Mouse (Mus musculus): Measurements from ENCODE around the gene Atp6ap2. TPM values are rescaled to one million over a fixed set of nuclear protein-coding genes. Genes with fewer than 3 reads are reported as not detected.
A peak's percentile ranks its signal among the peaks of the same experiment; 100 is the strongest.
"Not testable (repeated sequence)": the region's sequence is repeated elsewhere in the genome, so short reads cannot be mapped to it uniquely, and the experiment has no call there.

Atp6ap2 gene
- total and polyA plus RNA-seq, 2 experiments from 2014 or later: 154 to 228 TPM

GRCm38 (mm10) chrX:12587958-12588355 is 356 bp downstream of the Atp6ap2 start:
- peak; percentile 28; the same call in 1 of the 2 replicates for TF ChIP-seq CTCF (IDR thresholded peaks at IDR 0.05; ENCODE audit: low read depth)
- Histone ChIP-seq H3K27me3 (ENCODE audit: insufficient read depth, low read length) (no peaks in the 10 kb centered on the region), H3K4me1 (ENCODE audit: insufficient read depth) (no peaks in the 10 kb centered on the region), H3K4me2 (ENCODE audit: low read depth) (peak overlapping the region; percentile 42), H3K36me3 (ENCODE audit: insufficient read depth) (no peaks in the 10 kb centered on the region), H3K9ac (peak overlapping the region; percentile 74), H3K4me3 (ENCODE audit: low read depth, low read length) (peak overlapping the region; percentile 57), H3K27ac (ENCODE audit: low read depth, low read length) (peak overlapping the region; percentile 82), H3K9me3 (ENCODE audit: low read length) (no peaks in the 10 kb centered on the region)
- peak; percentile 50 for ATAC-seq
- WGBS: 29% methylated on average over 15 of the region's 18 CpGs
- DNase-seq: no peak

- Histone ChIP-seq H3K9me3 (ENCODE audit: low read length) (no peaks in the 10 kb centered on the region), H3K4me1 (ENCODE audit: insufficient read depth) (no peaks in the 10 kb centered on the region), H3K27ac (ENCODE audit: low read depth, low read length) (no peak overlapping the region), H3K36me3 (ENCODE audit: insufficient read depth) (no peaks in the 10 kb centered on the region), H3K9ac (no peak overlapping the region), H3K4me2 (ENCODE audit: low read depth) (no peak overlapping the region), H3K4me3 (ENCODE audit: low read depth, low read length) (no peak overlapping the region), H3K27me3 (ENCODE audit: insufficient read depth, low read length) (no peaks in the 10 kb centered on the region)
- ATAC-seq (no peak), DNase-seq (no peak)
- TF ChIP-seq CTCF (IDR thresholded peaks at IDR 0.05; ENCODE audit: low read depth): no peak
- 76% methylated on average over 8 of the region's 8 CpGs for whole genome bisulfite sequencing
Measured at GRCm38 (mm10) chrX:12591401-12591943, 3.9 kb downstream of the Atp6ap2 start.

- DNase-seq: no peak
- Histone ChIP-seq H3K9me3 (ENCODE audit: low read length) (no peaks in the 10 kb centered on the region), H3K4me3 (ENCODE audit: low read depth, low read length) (no peak overlapping the region), H3K4me1 (ENCODE audit: insufficient read depth) (no peaks in the 10 kb centered on the region), H3K4me2 (ENCODE audit: low read depth) (no peak overlapping the region), H3K27me3 (ENCODE audit: insufficient read depth, low read length) (no peaks in the 10 kb centered on the region), H3K9ac (no peak overlapping the region), H3K27ac (ENCODE audit: low read depth, low read length) (no peak overlapping the region), H3K36me3 (ENCODE audit: insufficient read depth) (no peaks in the 10 kb centered on the region; the same call in 1 of the 2 replicates)
- 66% methylated on average over 5 of the region's 5 CpGs for WGBS
- ATAC-seq: no peak
- no peak for TF ChIP-seq CTCF (IDR thresholded peaks at IDR 0.05; ENCODE audit: low read depth)
Measured at GRCm38 (mm10) chrX:12592011-12592410, 4.4 kb downstream of the Atp6ap2 start.

- Histone ChIP-seq H3K4me3 (ENCODE audit: low read depth, low read length) (no peak overlapping the region), H3K27me3 (ENCODE audit: insufficient read depth, low read length) (no peaks in the 10 kb centered on the region), H3K9ac (no peak overlapping the region), H3K27ac (ENCODE audit: low read depth, low read length) (no peak overlapping the region), H3K4me2 (ENCODE audit: low read depth) (no peak overlapping the region), H3K4me1 (ENCODE audit: insufficient read depth) (no peaks in the 10 kb centered on the region), H3K36me3 (ENCODE audit: insufficient read depth) (no peaks in the 10 kb centered on the region; the same call in 1 of the 2 replicates), H3K9me3 (ENCODE audit: low read length) (no peaks in the 10 kb centered on the region)
- 78% methylated on average over 5 of the region's 5 CpGs for WGBS
- no peak for TF ChIP-seq CTCF (IDR thresholded peaks at IDR 0.05; ENCODE audit: low read depth)
- ATAC-seq (no peak), DNase-seq (no peak)
Measured at GRCm38 (mm10) chrX:12593824-12594223, 6.2 kb downstream of the Atp6ap2 start.

GRCm38 (mm10) chrX:12610541-12610940 is 22.9 kb downstream of the Atp6ap2 start:
- not testable (repeated sequence) for H3K27me3 ChIP-seq (ENCODE audit: insufficient read depth, low read length); H3K4me3 ChIP-seq (ENCODE audit: low read depth, low read length); H3K9me3 ChIP-seq (ENCODE audit: low read length); H3K27ac ChIP-seq (ENCODE audit: low read depth, low read length); DNase-seq; H3K4me1 ChIP-seq (ENCODE audit: insufficient read depth); ATAC-seq; H3K9ac ChIP-seq; H3K36me3 ChIP-seq (ENCODE audit: insufficient read depth); H3K4me2 ChIP-seq (ENCODE audit: low read depth)

GRCm38 (mm10) chrX:12611211-12611610 is 23.6 kb downstream of the Atp6ap2 start:
- Histone ChIP-seq H3K36me3 (ENCODE audit: insufficient read depth) (peaks cover 8% of the 10 kb centered on the region; the same call in 1 of the 2 replicates), H3K27ac (ENCODE audit: low read depth, low read length) (no peak overlapping the region), H3K9me3 (ENCODE audit: low read length) (no peaks in the 10 kb centered on the region), H3K4me2 (ENCODE audit: low read depth) (no peak overlapping the region), H3K4me1 (ENCODE audit: insufficient read depth) (no peaks in the 10 kb centered on the region), H3K4me3 (ENCODE audit: low read depth, low read length) (no peak overlapping the region), H3K27me3 (ENCODE audit: insufficient read depth, low read length) (no peaks in the 10 kb centered on the region), H3K9ac (no peak overlapping the region)
- DNase-seq (no peak), ATAC-seq (no peak)
- 81% methylated on average over 2 of the region's 2 CpGs for WGBS
- TF ChIP-seq CTCF (IDR thresholded peaks at IDR 0.05; ENCODE audit: low read depth): no peak

- not testable (repeated sequence) for H3K27me3 ChIP-seq (ENCODE audit: insufficient read depth, low read length); ATAC-seq; H3K4me2 ChIP-seq (ENCODE audit: low read depth); DNase-seq; H3K27ac ChIP-seq (ENCODE audit: low read depth, low read length); H3K4me1 ChIP-seq (ENCODE audit: insufficient read depth); H3K9ac ChIP-seq; H3K4me3 ChIP-seq (ENCODE audit: low read depth, low read length); H3K36me3 ChIP-seq (ENCODE audit: insufficient read depth); H3K9me3 ChIP-seq (ENCODE audit: low read length)
- 86% methylated on average over 1 of the region's 1 CpGs for WGBS
Measured at GRCm38 (mm10) chrX:12612360-12612759, 24.8 kb downstream of the Atp6ap2 start.
